Mouse (Mus musculus): ENCODE results near the gene Nmrk1.

Gene Nmrk1

GRCm38 (mm10) chr19:18653058-18653457 is 21.3 kb downstream of the Nmrk1 start:
- DNase-seq (ENCODE audit: low read depth, low spot score) = no peak

- DNase-seq (ENCODE audit: low read depth, low spot score) = no peak
Observed at GRCm38 (mm10) chr19:18654330-18654729, 22.6 kb downstream of the Nmrk1 start.

GRCm38 (mm10) chr19:18654984-18655383 is 23.2 kb downstream of the Nmrk1 start:
- no peak for DNase-seq (ENCODE audit: low read depth, low spot score)

GRCm38 (mm10) chr19:18655999-18656398 is 24.2 kb downstream of the Nmrk1 start:
- DNase-seq (ENCODE audit: low read depth, low spot score) = no peak

- no peak for DNase-seq (ENCODE audit: low read depth, low spot score)
Observed at GRCm38 (mm10) chr19:18658473-18658872, 26.7 kb downstream of the Nmrk1 start.

- no peak for DNase-seq (ENCODE audit: low read depth, low spot score)
Observed at GRCm38 (mm10) chr19:18659349-18659748, 27.6 kb downstream of the Nmrk1 start.

GRCm38 (mm10) chr19:18660466-18660865 is 28.7 kb downstream of the Nmrk1 start:
- no peak for DNase-seq (ENCODE audit: low read depth, low spot score)

- DNase-seq (ENCODE audit: low read depth, low spot score) = no peak
Observed at GRCm38 (mm10) chr19:18661683-18662082, 29.9 kb downstream of the Nmrk1 start.

- DNase-seq (ENCODE audit: low read depth, low spot score) = no peak
Observed at GRCm38 (mm10) chr19:18663904-18664303, 32.2 kb downstream of the Nmrk1 start.

- DNase-seq (ENCODE audit: low read depth, low spot score) = no peak
Observed at GRCm38 (mm10) chr19:18666966-18667365, 35.2 kb downstream of the Nmrk1 start.

GRCm38 (mm10) chr19:18669551-18669950 is 37.8 kb downstream of the Nmrk1 start:
- DNase-seq (ENCODE audit: low read depth, low spot score) = no peak

GRCm38 (mm10) chr19:18670608-18671007 is 38.9 kb downstream of the Nmrk1 start, which contains the start of gene Carnmt1:
TSS of gene Carnmt1 (plus strand) at chr19:18670764.
- DNase-seq (ENCODE audit: low read depth, low spot score) = peak; percentile 97

- peak; percentile 17 for DNase-seq (ENCODE audit: low read depth, low spot score)
Observed at GRCm38 (mm10) chr19:18671056-18671741, 39.4 kb downstream of the Nmrk1 start.

- DNase-seq (ENCODE audit: low read depth, low spot score) = no peak
Observed at GRCm38 (mm10) chr19:18672498-18672897, 40.7 kb downstream of the Nmrk1 start.

- DNase-seq (ENCODE audit: low read depth, low spot score) = no peak
Observed at GRCm38 (mm10) chr19:18673116-18673515, 41.4 kb downstream of the Nmrk1 start.

- DNase-seq (ENCODE audit: low read depth, low spot score) = no peak
Observed at GRCm38 (mm10) chr19:18682142-18682541, 50.4 kb downstream of the Nmrk1 start.

- peak; percentile 36 for DNase-seq (ENCODE audit: low read depth, low spot score)
Observed at GRCm38 (mm10) chr19:18687556-18687955, 55.8 kb downstream of the Nmrk1 start.

GRCm38 (mm10) chr19:18692176-18692575 is 60.4 kb downstream of the Nmrk1 start:
- DNase-seq (ENCODE audit: low read depth, low spot score) = no peak

- DNase-seq (ENCODE audit: low read depth, low spot score) = no peak
Observed at GRCm38 (mm10) chr19:18692768-18693167, 61.0 kb downstream of the Nmrk1 start.

GRCm38 (mm10) chr19:18695116-18695515 is 63.4 kb downstream of the Nmrk1 start:
- DNase-seq (ENCODE audit: low read depth, low spot score) = no peak

- no peak for DNase-seq (ENCODE audit: low read depth, low spot score)
Observed at GRCm38 (mm10) chr19:18695552-18695951, 63.8 kb downstream of the Nmrk1 start.
